Mouse (Mus musculus) heart, postnatal 0 days (tissue): ENCODE measurements around the gene Fgf15. TPM values are rescaled to one million over a fixed set of nuclear protein-coding genes. Genes with fewer than 3 reads are reported as not detected.
A peak's percentile ranks its signal among the peaks of the same experiment; 100 is the strongest.

Experiments used
- ATAC-seq: fragments of 200-750 bp; cut with Nextera tagmentation; 2 replicates; pipeline ENCODE4 v1.8.0; 2017; ENCODE audit warnings: low read depth, moderate number of reproducible peaks, moderate library complexity; ENCODE audit not compliant: insufficient read depth
- DNase-seq: peaks from one replicate; pipeline ENCODE4 v3.0.0-alpha.2; 2016; ENCODE audit warnings: low spot score
- H3K27ac ChIP-seq: fragments of 300-500 bp; sonication (generic); 2 replicates; pipeline ENCODE4 v1.5.1; 2014; ENCODE audit warnings: low read depth, mild to moderate bottlenecking
- H3K27me3 ChIP-seq: fragments of 300-500 bp; sonication (generic); 2 replicates; pipeline ENCODE4 v1.6.1; 2014; ENCODE audit warnings: low read length, mixed read lengths; ENCODE audit not compliant: control insufficient read depth, insufficient read depth
- H3K36me3 ChIP-seq: fragments of 300-500 bp; sonication (generic); replicated peaks from 2 replicates; pipeline ENCODE4 v1.6.1; 2014; ENCODE audit warnings: low read length, mixed read lengths; ENCODE audit not compliant: control insufficient read depth, insufficient read depth
- H3K4me1 ChIP-seq: fragments of 300-500 bp; sonication (generic); 2 replicates; pipeline ENCODE4 v1.6.1; 2014; ENCODE audit warnings: antibody characterized with exemption; ENCODE audit not compliant: control insufficient read depth, insufficient read depth
- H3K4me2 ChIP-seq: fragments of 300-500 bp; sonication (generic); 2 replicates; pipeline ENCODE4 v1.6.1; 2014; ENCODE audit warnings: low read depth, mild to moderate bottlenecking, low read length, moderate library complexity
- H3K4me3 ChIP-seq: fragments of 300-500 bp; sonication (generic); 2 replicates; pipeline ENCODE4 v1.5.1; 2014; ENCODE audit warnings: low read depth, low read length
- H3K9ac ChIP-seq: fragments of 300-500 bp; sonication (generic); replicated peaks from 2 replicates; pipeline ENCODE4 v1.6.1; 2014; ENCODE audit warnings: low read depth, low read length, mixed read lengths
- H3K9me3 ChIP-seq: fragments of 300-500 bp; sonication (generic); replicated peaks from 2 replicates; pipeline ENCODE4 v1.6.1; 2016; ENCODE audit warnings: low read length; ENCODE audit not compliant: control insufficient read depth
- CTCF ChIP-seq: IDR thresholded peaks from 2 replicates; pipeline ENCODE4 v1.5.1; 2016; ENCODE audit warnings: antibody characterized with exemption, control low read depth, low read depth
- EP300 ChIP-seq: IDR thresholded peaks from 2 replicates; pipeline ENCODE4 v1.6.1; 2016; ENCODE audit warnings: antibody characterized with exemption, low read depth
- whole genome bisulfite sequencing: fragments of 180-500 bp; shearing (Covaris S2); extraction: QIAGEN DNeasy Blood & Tissue Kit; methylation state at CpG from one replicate; pipeline ENCODE4 v1.1.7; 2014; 5-methylcytosine and 5-hydroxymethylcytosine counted together
- polyA plus RNA-seq: library from polyadenylated mRNA; unstranded; fragments of >200 nt; fragmentation: Nextera tagmentation; extraction: Ambion mirVana; gene quantifications from 2 replicates; pipeline ENCODE4 v1.2.1, GENCODE M21; 2015
- total RNA-seq: library from RNA; depleted of rRNA; stranded (reverse); fragments of >200 nt; gene quantifications from 2 replicates; pipeline ENCODE4 v1.2.3, GENCODE M21; 2014; ENCODE audit warnings: low replicate concordance

Fgf15 gene
- total and polyA plus RNA-seq, 2 experiments from 2014 or later = not detected

DNA sequence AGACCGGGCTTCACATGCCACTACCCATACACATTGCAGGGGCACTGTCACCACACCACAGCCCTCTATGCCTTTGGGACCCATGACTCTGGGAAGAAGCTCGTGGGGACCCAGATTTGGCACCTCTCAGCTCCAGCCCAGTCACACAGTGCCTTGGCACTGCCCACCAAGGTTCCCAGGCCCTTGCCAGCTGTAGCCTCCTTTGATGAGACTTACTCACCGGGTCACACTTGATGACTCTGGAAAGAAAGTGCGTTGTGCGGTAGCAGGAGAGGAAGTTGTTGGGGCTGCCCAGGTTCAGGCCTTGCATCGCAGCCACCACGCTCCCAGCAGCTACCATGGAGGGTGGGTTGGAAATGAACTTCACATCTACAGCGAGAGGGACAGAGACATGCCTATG is 37.5 kb downstream of the Fgf15 start:
- no peak for ATAC-seq
- H3K36me3 ChIP-seq = peaks cover 57% of the 10 kb centered on the region

DNA sequence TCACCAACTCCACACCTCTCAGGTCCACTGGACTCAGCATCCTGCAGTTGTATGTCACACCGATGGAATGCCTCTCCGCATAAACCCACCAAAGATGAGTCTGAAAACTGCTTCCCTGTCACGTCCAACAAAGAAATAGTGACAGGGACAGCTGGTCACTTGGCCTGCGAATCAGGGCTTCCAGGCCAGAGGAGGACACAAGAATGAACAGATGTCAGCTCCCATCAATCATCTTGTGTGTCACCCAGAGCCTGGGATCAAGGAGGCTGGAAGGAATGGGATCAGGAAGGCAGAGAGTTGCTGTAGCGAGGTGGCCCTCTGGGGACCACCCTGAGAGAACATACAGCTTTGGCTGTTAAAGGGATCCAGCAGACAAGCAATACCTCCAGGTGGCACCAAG is 38.6 kb downstream of the Fgf15 start:
- no peak overlapping the region for H3K4me2 ChIP-seq
- H3K9me3 ChIP-seq = no peaks in the 10 kb centered on the region
- no peaks in the 10 kb centered on the region for H3K27me3 ChIP-seq
- ATAC-seq = no peak
- TF ChIP-seq CTCF (no peak), EP300 (no peak)
- H3K4me3 ChIP-seq = no peak overlapping the region
- H3K27ac ChIP-seq = no peak overlapping the region
- H3K9ac ChIP-seq = no peak overlapping the region
- DNase-seq = no peak
- 80% methylated on average over 5 of the region's 5 CpGs for WGBS
- H3K4me1 ChIP-seq = peaks cover 1% of the 10 kb centered on the region; the same call in 1 of the 2 replicates
- H3K36me3 ChIP-seq = peaks cover 52% of the 10 kb centered on the region

More for the DNA sequence above, 37.5 kb downstream of the Fgf15 start:
- H3K27ac ChIP-seq = no peak overlapping the region
- no peak overlapping the region for H3K4me3 ChIP-seq
- TF ChIP-seq CTCF = no peak
- TF ChIP-seq EP300 = no peak
- no peak overlapping the region for H3K4me2 ChIP-seq
- no peaks in the 10 kb centered on the region for H3K27me3 ChIP-seq
- no peak overlapping the region for H3K9ac ChIP-seq
- no peaks in the 10 kb centered on the region for H3K4me1 ChIP-seq
- WGBS = 84% methylated on average over 8 of the region's 8 CpGs
- H3K9me3 ChIP-seq = no peaks in the 10 kb centered on the region
- DNase-seq = no peak

DNA sequence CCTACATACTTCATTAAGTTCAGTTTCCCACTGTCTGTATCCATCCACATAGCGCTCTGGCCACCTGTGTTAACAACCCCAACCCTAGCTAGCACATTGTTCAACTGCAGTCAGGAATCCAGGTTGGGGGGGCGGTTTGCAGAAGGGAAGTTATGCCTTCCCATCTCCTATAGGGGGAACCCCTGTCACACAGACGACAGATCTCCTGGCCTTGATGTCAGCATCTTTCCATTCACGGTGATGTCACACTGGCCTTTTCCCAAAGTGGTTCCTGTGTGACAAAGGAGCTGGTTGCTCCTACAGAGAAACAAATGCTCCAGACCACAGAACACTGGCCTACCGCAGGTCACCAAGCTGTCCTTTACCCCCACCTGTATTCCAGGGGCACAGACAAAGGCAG is 39.2 kb downstream of the Fgf15 start:
- Histone ChIP-seq H3K9me3 (no peaks in the 10 kb centered on the region), H3K4me1 (peaks cover 8% of the 10 kb centered on the region), H3K27ac (no peak overlapping the region), H3K4me2 (no peak overlapping the region), H3K4me3 (no peak overlapping the region), H3K27me3 (no peaks in the 10 kb centered on the region), H3K36me3 (peaks cover 47% of the 10 kb centered on the region), H3K9ac (no peak overlapping the region)
- DNase-seq (peak; percentile 60), ATAC-seq (no peak)
- 52% methylated on average over 5 of the region's 5 CpGs for WGBS
- peak; percentile 64 for TF ChIP-seq CTCF
- TF ChIP-seq EP300 = no peak

DNA sequence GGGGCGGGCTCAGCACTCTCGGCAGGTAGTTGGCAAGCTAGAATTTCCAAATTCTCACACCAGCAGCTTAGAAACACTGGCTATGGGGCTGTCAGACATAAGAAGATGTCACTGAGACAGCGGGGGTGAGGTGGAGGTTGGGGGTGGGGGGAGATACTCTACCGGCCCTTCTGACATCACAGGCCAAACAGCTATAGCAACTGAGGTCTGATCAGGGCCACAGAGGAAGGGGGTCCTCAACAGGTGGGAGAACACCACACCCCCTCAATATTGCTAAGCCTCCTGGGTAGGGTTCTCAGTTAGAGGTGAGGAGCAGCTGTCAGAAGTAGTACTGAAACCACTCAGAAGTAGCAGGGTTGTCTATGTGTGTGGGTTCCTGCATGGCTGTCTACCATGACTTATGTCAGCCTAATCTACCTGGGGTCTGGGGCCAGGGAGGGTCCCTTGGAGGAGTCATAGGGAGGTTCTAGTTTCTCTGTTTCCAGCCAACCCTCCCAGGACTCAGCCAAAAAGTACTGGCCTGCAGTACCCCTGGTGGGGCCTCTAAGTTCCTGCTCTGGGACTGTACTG is 40.1 kb downstream of the Fgf15 start:
- no peak overlapping the region for H3K27ac ChIP-seq
- 84% methylated on average over 4 of the region's 4 CpGs for WGBS
- peaks cover 47% of the 10 kb centered on the region for H3K36me3 ChIP-seq
- no peak for TF ChIP-seq CTCF
- no peak for TF ChIP-seq EP300
- H3K9ac ChIP-seq = no peak overlapping the region
- ATAC-seq = no peak
- H3K4me3 ChIP-seq = no peak overlapping the region
- DNase-seq = no peak
- peaks cover 9% of the 10 kb centered on the region for H3K4me1 ChIP-seq
- no peaks in the 10 kb centered on the region for H3K27me3 ChIP-seq
- H3K4me2 ChIP-seq = no peak overlapping the region
- H3K9me3 ChIP-seq = no peaks in the 10 kb centered on the region

DNA sequence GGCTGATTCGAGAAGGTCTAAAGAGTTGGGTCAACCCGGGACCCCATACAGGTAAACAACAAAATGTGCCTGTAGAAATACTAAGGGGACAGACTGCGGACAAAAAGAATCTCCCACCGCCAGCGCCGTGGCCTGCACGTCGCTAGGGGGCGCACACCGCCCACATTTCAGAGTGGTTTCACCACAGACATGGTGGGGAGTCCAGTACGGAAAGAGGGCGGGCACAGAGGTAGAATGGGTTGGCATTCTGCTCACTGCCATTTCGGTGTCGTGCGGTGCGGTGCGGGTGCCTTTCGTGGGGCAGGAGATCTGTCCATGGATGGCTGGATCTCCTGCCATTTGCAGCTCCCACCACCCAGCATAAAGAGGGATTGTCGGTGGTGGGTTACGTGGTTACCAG is 41.2 kb downstream of the Fgf15 start:
- H3K27ac ChIP-seq = peak overlapping the region; percentile 86; the same call in 1 of the 2 replicates
- H3K27me3 ChIP-seq = no peaks in the 10 kb centered on the region
- H3K4me1 ChIP-seq = peaks cover 19% of the 10 kb centered on the region
- H3K9me3 ChIP-seq = no peaks in the 10 kb centered on the region
- H3K4me2 ChIP-seq = peak overlapping the region; percentile 99
- peak; percentile 52 for ATAC-seq
- DNase-seq = peak; percentile 83
- H3K36me3 ChIP-seq = peaks cover 43% of the 10 kb centered on the region
- WGBS = 1% methylated on average over 20 of the region's 20 CpGs
- H3K4me3 ChIP-seq = peak overlapping the region; percentile 82
- TF ChIP-seq CTCF (peak; percentile 97), EP300 (no peak)
- H3K9ac ChIP-seq = peak overlapping the region; percentile 58

DNA sequence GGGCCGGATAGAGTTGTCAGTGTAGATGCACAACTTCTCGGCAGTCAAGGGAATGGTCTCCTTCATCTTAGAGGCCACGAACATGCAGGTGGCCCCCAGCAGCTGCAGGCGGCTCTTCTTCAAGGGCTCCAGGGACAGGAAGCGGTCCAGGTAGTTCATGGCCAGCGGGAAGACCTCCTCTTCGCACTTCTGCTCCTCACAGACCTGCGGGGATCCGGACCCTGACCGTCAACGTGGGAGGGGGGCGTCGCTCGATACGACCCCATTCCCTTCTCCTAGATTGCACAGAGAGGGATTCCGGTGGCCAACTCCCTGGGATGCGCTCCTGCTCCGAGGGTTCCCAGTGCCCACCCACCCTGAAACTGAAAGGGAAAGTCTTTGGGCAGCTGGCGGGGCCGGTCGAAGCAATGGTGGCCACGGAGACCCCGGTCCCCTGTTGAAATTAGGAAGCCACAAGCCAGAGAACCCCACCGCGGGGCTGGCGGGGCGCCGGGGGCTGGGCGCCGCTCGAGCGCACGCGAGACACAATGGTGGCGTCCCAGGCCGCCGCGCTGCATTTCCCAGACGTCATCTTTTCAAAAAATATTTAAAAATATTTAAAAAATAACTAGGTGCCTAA is 41.7 kb downstream of the Fgf15 start:
- Histone ChIP-seq H3K36me3 (peaks cover 37% of the 10 kb centered on the region), H3K4me1 (peaks cover 24% of the 10 kb centered on the region), H3K4me2 (peak overlapping the region; percentile 99), H3K27ac (peak overlapping the region; percentile 86), H3K4me3 (peak overlapping the region; percentile 82), H3K9ac (peak overlapping the region; percentile 58), H3K9me3 (no peaks in the 10 kb centered on the region), H3K27me3 (no peaks in the 10 kb centered on the region)
- under 1% methylated on average over 39 of the region's 39 CpGs for WGBS
- DNase-seq (no peak), ATAC-seq (no peak)
- no peak for TF ChIP-seq EP300
- no peak for TF ChIP-seq CTCF
